Mouse (Mus musculus): ENCODE results near the gene Sh3bp2. TPM values are rescaled to one million over a fixed set of nuclear protein-coding genes. Genes with fewer than 3 reads are reported as not detected.
A peak's percentile ranks its signal among the peaks of the same experiment; 100 is the strongest.

Gene Sh3bp2
- polyA plus RNA-seq, 1 experiment = 132 TPM

- Histone ChIP-seq H3K27ac (ENCODE audit: insufficient read depth, low read depth, low read length) (no peak overlapping the region), H3K4me3 (ENCODE audit: insufficient read depth, low read length) (no peak overlapping the region), H3K4me1 (ENCODE audit: control insufficient read depth, insufficient read depth, low read length) (peaks cover 35% of the 10 kb centered on the region)
- TF ChIP-seq CTCF (IDR thresholded peaks at IDR 0.05; ENCODE audit: low read depth, low read length) (no peak), POLR2A (IDR thresholded peaks at IDR 0.05; ENCODE audit: borderline replicate concordance, low read depth, low read length) (no peak)
These were observed 23.2 kb upstream of the Sh3bp2 start for GRCm38 (mm10) chr5:34502411-34502810.

DNA sequence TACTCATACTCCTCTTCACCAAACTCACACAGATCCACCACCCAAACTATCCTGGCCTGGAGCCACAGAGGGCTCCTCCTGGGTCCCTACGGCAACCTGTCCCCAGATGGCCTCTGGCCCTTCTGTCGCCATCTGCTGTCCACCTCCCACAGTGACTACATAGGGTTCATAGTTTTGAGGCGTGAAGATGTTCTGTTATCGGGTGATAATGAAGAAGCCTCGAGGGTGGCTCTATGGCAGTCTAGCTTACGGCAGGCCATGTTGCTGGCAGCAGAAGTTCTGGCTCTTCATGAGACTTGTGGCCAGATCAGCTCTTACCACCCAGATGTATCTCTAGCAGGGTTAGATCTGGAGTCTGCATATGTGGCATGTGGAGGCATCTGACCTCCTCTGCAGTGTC is 22.8 kb upstream of the Sh3bp2 start:
- Histone ChIP-seq H3K4me3 (ENCODE audit: insufficient read depth, low read length) (no peak overlapping the region), H3K4me1 (ENCODE audit: control insufficient read depth, insufficient read depth, low read length) (peaks cover 35% of the 10 kb centered on the region), H3K27ac (ENCODE audit: insufficient read depth, low read depth, low read length) (no peak overlapping the region)
- TF ChIP-seq CTCF (IDR thresholded peaks at IDR 0.05; ENCODE audit: low read depth, low read length) (no peak), POLR2A (IDR thresholded peaks at IDR 0.05; ENCODE audit: borderline replicate concordance, low read depth, low read length) (no peak)

GRCm38 (mm10) chr5:34512486-34512885 is 13.2 kb upstream of the Sh3bp2 start:
- Histone ChIP-seq H3K4me1 (ENCODE audit: control insufficient read depth, insufficient read depth, low read length) (peaks cover 21% of the 10 kb centered on the region), H3K4me3 (ENCODE audit: insufficient read depth, low read length) (peak overlapping the region; percentile 17), H3K27ac (ENCODE audit: insufficient read depth, low read depth, low read length) (no peak overlapping the region)
- TF ChIP-seq CTCF (IDR thresholded peaks at IDR 0.05; ENCODE audit: low read depth, low read length) = no peak
- TF ChIP-seq POLR2A (IDR thresholded peaks at IDR 0.05; ENCODE audit: borderline replicate concordance, low read depth, low read length) = no peak

- H3K27ac ChIP-seq (ENCODE audit: insufficient read depth, low read depth, low read length) = peak within 1 kb of the TSS; percentile 69
- TF ChIP-seq POLR2A (IDR thresholded peaks at IDR 0.05; ENCODE audit: borderline replicate concordance, low read depth, low read length) (peak; percentile 87; the same call in 1 of the 2 replicates), CTCF (IDR thresholded peaks at IDR 0.05; ENCODE audit: low read depth, low read length) (no peak)
These were observed 12.0 kb upstream of the Sh3bp2 start, which contains the start of gene Tnip2 for GRCm38 (mm10) chr5:34513466-34514217. TSS of gene Tnip2 (minus strand) at chr5:34513991.

DNA sequence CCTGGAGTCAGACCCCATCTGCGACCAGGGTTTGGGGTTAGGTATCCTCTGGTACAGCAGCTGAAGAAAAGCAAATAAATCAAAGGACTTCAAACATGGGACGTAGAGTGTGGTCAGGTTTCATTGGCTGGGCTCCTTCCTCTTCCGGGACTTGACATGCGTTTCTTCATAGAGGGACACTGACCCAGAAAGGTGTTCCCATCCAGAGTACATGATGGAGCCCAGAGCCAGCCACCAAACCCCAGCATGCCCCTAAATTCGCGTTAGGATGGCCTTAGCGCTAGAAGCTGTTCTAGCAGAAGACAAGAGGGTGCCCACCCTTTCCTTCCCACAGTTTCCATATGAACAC is 11.4 kb upstream of the Sh3bp2 start:
- Histone ChIP-seq H3K27ac (ENCODE audit: insufficient read depth, low read depth, low read length) (peak overlapping the region; percentile 55), H3K4me3 (ENCODE audit: insufficient read depth, low read length) (peak overlapping the region; percentile 65), H3K4me1 (ENCODE audit: control insufficient read depth, insufficient read depth, low read length) (peaks cover 25% of the 10 kb centered on the region)
- TF ChIP-seq CTCF (IDR thresholded peaks at IDR 0.05; ENCODE audit: low read depth, low read length) = no peak
- no peak for TF ChIP-seq POLR2A (IDR thresholded peaks at IDR 0.05; ENCODE audit: borderline replicate concordance, low read depth, low read length)

More at GRCm38 (mm10) chr5:34513466-34514217, 12.0 kb upstream of the Sh3bp2 start, which contains the start of gene Tnip2:
- H3K4me3 ChIP-seq (ENCODE audit: insufficient read depth, low read length) = peak within 1 kb of the TSS; percentile 98
- H3K4me1 ChIP-seq (ENCODE audit: control insufficient read depth, insufficient read depth, low read length) = peaks cover 23% of the 10 kb centered on the region

GRCm38 (mm10) chr5:34515096-34515495 is 10.5 kb upstream of the Sh3bp2 start:
- H3K27ac ChIP-seq (ENCODE audit: insufficient read depth, low read depth, low read length) = no peak overlapping the region
- no peak for TF ChIP-seq POLR2A (IDR thresholded peaks at IDR 0.05; ENCODE audit: borderline replicate concordance, low read depth, low read length)
- no peak for TF ChIP-seq CTCF (IDR thresholded peaks at IDR 0.05; ENCODE audit: low read depth, low read length)
- H3K4me3 ChIP-seq (ENCODE audit: insufficient read depth, low read length) = no peak overlapping the region
- peaks cover 31% of the 10 kb centered on the region for H3K4me1 ChIP-seq (ENCODE audit: control insufficient read depth, insufficient read depth, low read length)

GRCm38 (mm10) chr5:34517913-34518312 is 7.7 kb upstream of the Sh3bp2 start:
- Histone ChIP-seq H3K27ac (ENCODE audit: insufficient read depth, low read depth, low read length) (no peak overlapping the region), H3K4me3 (ENCODE audit: insufficient read depth, low read length) (no peak overlapping the region), H3K4me1 (ENCODE audit: control insufficient read depth, insufficient read depth, low read length) (peaks cover 41% of the 10 kb centered on the region)
- TF ChIP-seq POLR2A (IDR thresholded peaks at IDR 0.05; ENCODE audit: borderline replicate concordance, low read depth, low read length) (no peak), CTCF (IDR thresholded peaks at IDR 0.05; ENCODE audit: low read depth, low read length) (peak; percentile 94)

GRCm38 (mm10) chr5:34519389-34519910 is 6.2 kb upstream of the Sh3bp2 start:
- Histone ChIP-seq H3K4me1 (ENCODE audit: control insufficient read depth, insufficient read depth, low read length) (peaks cover 39% of the 10 kb centered on the region), H3K27ac (ENCODE audit: insufficient read depth, low read depth, low read length) (peak overlapping the region; percentile 95), H3K4me3 (ENCODE audit: insufficient read depth, low read length) (peak overlapping the region; percentile 27; the same call in 1 of the 2 replicates)
- no peak for TF ChIP-seq CTCF (IDR thresholded peaks at IDR 0.05; ENCODE audit: low read depth, low read length)
- no peak for TF ChIP-seq POLR2A (IDR thresholded peaks at IDR 0.05; ENCODE audit: borderline replicate concordance, low read depth, low read length)

GRCm38 (mm10) chr5:34520458-34521209 is 5.0 kb upstream of the Sh3bp2 start:
- no peak overlapping the region for H3K4me3 ChIP-seq (ENCODE audit: insufficient read depth, low read length)
- peaks cover 31% of the 10 kb centered on the region for H3K4me1 ChIP-seq (ENCODE audit: control insufficient read depth, insufficient read depth, low read length)

More at GRCm38 (mm10) chr5:34520458-34521209, 5.0 kb upstream of the Sh3bp2 start:
- TF ChIP-seq POLR2A (IDR thresholded peaks at IDR 0.05; ENCODE audit: borderline replicate concordance, low read depth, low read length) (no peak), CTCF (IDR thresholded peaks at IDR 0.05; ENCODE audit: low read depth, low read length) (no peak)
- H3K27ac ChIP-seq (ENCODE audit: insufficient read depth, low read depth, low read length) = peak overlapping the region; percentile 91
